ENCODE assay signal across 23 mouse cellular contexts in genomic region chr1:177616335-177617239, GRCm38 (mm10).
DNase-seq lines count a peak whose midpoint lies in the region; ATAC-seq and TF ChIP-seq lines count a peak whose summit lies in the region.
"Had no signal": no experiment of that assay in that cellular context is flagged by ENCODE, and none has a peak within 500 bp of the region (broad histone marks: within the 10 kb centered on the region; RNA-seq: fewer than 3 reads in every experiment).

No protein-coding gene starts in this region.

- no peak overlapping the region for H3K4me2 ChIP-seq in liver, postnatal 0 days (ENCODE audit: low read depth, low read length)
- peak overlapping the region; percentile 24 for H3K4me2 ChIP-seq in liver, embryonic 12.5 days
- no peak overlapping the region for H3K4me2 ChIP-seq in intestine, embryonic 16.5 days (ENCODE audit: low read depth, low read length)
- H3K4me2 ChIP-seq: forebrain, embryonic 15.5 days; heart, embryonic 12.5 days; hindbrain, embryonic 12.5 days; lung, embryonic 15.5 days; midbrain, embryonic 13.5 days had no signal

- TF ChIP-seq CTCF in liver, postnatal 0 days (IDR thresholded peaks at IDR 0.05; ENCODE audit: low read depth): no peak
- no peak for TF ChIP-seq CTCF in MEL (IDR thresholded peaks at IDR 0.05 in 2 of 3, conservative IDR thresholded peaks at IDR 0.05 in 1 of 3; ENCODE audit: control insufficient read depth in 1 of 3, insufficient read depth in 1 of 3, low read depth in 2 of 3, low read length in 3 of 3, poor library complexity in 1 of 3, severe bottlenecking in 1 of 3)

- H3K4me1 ChIP-seq in liver, postnatal 0 days (ENCODE audit: insufficient read depth): no peaks in the 10 kb centered on the region
- peaks cover 0 to 7% of the 10 kb centered on the region in 2 experiments; a peak in 1 of 4 replicates for H3K4me1 ChIP-seq in MEL (ENCODE audit: control insufficient read depth in 1 of 2, insufficient read depth in 2 of 2, low read length in 2 of 2)
- H3K4me1 ChIP-seq in liver, embryonic 12.5 days: peaks cover 21% of the 10 kb centered on the region
- no peaks in the 10 kb centered on the region for H3K4me1 ChIP-seq in intestine, embryonic 16.5 days (ENCODE audit: control insufficient read depth, insufficient read depth, low read length)

- no peak for TF ChIP-seq EP300 in liver, postnatal 0 days (IDR thresholded peaks at IDR 0.05; ENCODE audit: low read depth)
- TF ChIP-seq EP300 in MEL (IDR thresholded peaks at IDR 0.05; ENCODE audit: low read depth in 1 of 2, low read length in 2 of 2): peak; percentile 69 to 76

- no peaks in the 10 kb centered on the region for H3K9me3 ChIP-seq in liver, postnatal 0 days (ENCODE audit: low read length)
- H3K9me3 ChIP-seq in MEL (replicated peaks; ENCODE audit: insufficient read depth, low read length): no peaks in the 10 kb centered on the region
- no peaks in the 10 kb centered on the region for H3K9me3 ChIP-seq in liver, embryonic 12.5 days (replicated peaks)
- no peaks in the 10 kb centered on the region for H3K9me3 ChIP-seq in intestine, embryonic 16.5 days (ENCODE audit: control insufficient read depth, low read length)
- H3K9me3 ChIP-seq: embryonic facial prominence, embryonic 10.5 days; forebrain, embryonic 15.5 days; heart, embryonic 12.5 days; hindbrain, embryonic 12.5 days; lung, embryonic 15.5 days; midbrain, embryonic 13.5 days had no signal

- TF ChIP-seq POLR2A in MEL (IDR thresholded peaks at IDR 0.05; ENCODE audit: control insufficient read depth in 1 of 2, insufficient read depth in 1 of 2, low read depth in 1 of 2, low read length in 2 of 2, poor library complexity in 1 of 2): no peak

- H3K9ac ChIP-seq in liver, postnatal 0 days (replicated peaks): no peak overlapping the region
- peak overlapping the region; percentile 0; the same call in 1 of the 2 replicates for H3K9ac ChIP-seq in MEL (ENCODE audit: control insufficient read depth, low read depth, low read length, poor library complexity, severe bottlenecking)
- H3K9ac ChIP-seq in liver, embryonic 12.5 days: no peak overlapping the region
- H3K9ac ChIP-seq in intestine, embryonic 16.5 days (ENCODE audit: low read depth, low read length): no peak overlapping the region
- H3K9ac ChIP-seq: forebrain, embryonic 15.5 days; heart, embryonic 12.5 days; hindbrain, embryonic 12.5 days; lung, embryonic 15.5 days; midbrain, embryonic 13.5 days had no signal

- TF ChIP-seq RAD21 in MEL (IDR thresholded peaks at IDR 0.05; ENCODE audit: low read depth, low read length): no peak

- H3K79me2 ChIP-seq in MEL (ENCODE audit: control insufficient read depth, insufficient read depth, low read length, poor library complexity): no peaks in the 10 kb centered on the region

- H3K27ac ChIP-seq in liver, postnatal 0 days (ENCODE audit: low read depth): no peak overlapping the region
- H3K27ac ChIP-seq in MEL (ENCODE audit: control insufficient read depth, low read depth, low read length): peak overlapping the region; percentile 36
- H3K27ac ChIP-seq in liver, embryonic 12.5 days: peak overlapping the region; percentile 67
- no peak overlapping the region for H3K27ac ChIP-seq in intestine, embryonic 16.5 days (ENCODE audit: low read length)
- H3K27ac ChIP-seq: embryonic facial prominence, embryonic 10.5 days; forebrain, embryonic 15.5 days; hindbrain, embryonic 12.5 days; left cerebral cortex, adult 2 months; lung, embryonic 15.5 days; midbrain, embryonic 13.5 days had no signal

- no peak for ATAC-seq in liver, postnatal 0 days
- peak; percentile 79 for ATAC-seq in liver, embryonic 12.5 days
- peak; percentile 81 for ATAC-seq in megakaryocyte-erythroid progenitor cell, adult 5-6 weeks (replicated peaks; ENCODE audit: low FRiP score, low TSS enrichment, poor library complexity, severe bottlenecking)
- no peak for ATAC-seq in intestine, embryonic 16.5 days
- ATAC-seq: forebrain, embryonic 15.5 days; midbrain, embryonic 13.5 days had no signal

- 64% methylated on average over 24 of the region's 24 CpGs for whole genome bisulfite sequencing in liver, postnatal 0 days (ENCODE audit: insufficient replicate concordance)
- 43% methylated on average over 24 of the region's 24 CpGs for WGBS in liver, embryonic 12.5 days (ENCODE audit: insufficient replicate concordance)
- 85% methylated on average over 24 of the region's 24 CpGs for WGBS in intestine, embryonic 16.5 days

- H3K36me3 ChIP-seq in liver, postnatal 0 days (replicated peaks; ENCODE audit: insufficient read depth, low read length): no peaks in the 10 kb centered on the region
- peaks cover 0 to 7% of the 10 kb centered on the region in 2 experiments; a peak in 1 of 4 replicates for H3K36me3 ChIP-seq in MEL (ENCODE audit: control insufficient read depth in 1 of 2, insufficient read depth in 2 of 2, low read length in 2 of 2)
- H3K36me3 ChIP-seq in liver, embryonic 12.5 days: no peaks in the 10 kb centered on the region
- H3K36me3 ChIP-seq in intestine, embryonic 16.5 days (ENCODE audit: control insufficient read depth, insufficient read depth, low read length): no peaks in the 10 kb centered on the region
- H3K36me3 ChIP-seq: embryonic facial prominence, embryonic 10.5 days; forebrain, embryonic 15.5 days; heart, embryonic 12.5 days; hindbrain, embryonic 12.5 days; lung, embryonic 15.5 days; midbrain, embryonic 13.5 days had no signal

- no peaks in the 10 kb centered on the region for H3K27me3 ChIP-seq in liver, postnatal 0 days (ENCODE audit: insufficient read depth, low read length)
- no peaks in the 10 kb centered on the region for H3K27me3 ChIP-seq in MEL (ENCODE audit: control insufficient read depth in 1 of 2, insufficient read depth in 2 of 2, low read length in 2 of 2)
- no peaks in the 10 kb centered on the region for H3K27me3 ChIP-seq in liver, embryonic 12.5 days (replicated peaks)
- no peaks in the 10 kb centered on the region for H3K27me3 ChIP-seq in intestine, embryonic 16.5 days (replicated peaks; ENCODE audit: control insufficient read depth, insufficient read depth, low read length)
- H3K27me3 ChIP-seq: forebrain, embryonic 15.5 days; heart, embryonic 12.5 days; lung, embryonic 15.5 days; midbrain, embryonic 13.5 days had no signal

- peak; percentile 15 for DNase-seq in liver
- DNase-seq in liver, postnatal 0 days: no peak
- DNase-seq in MEL (ENCODE audit: low read depth, low spot score): peak; percentile 80
- DNase-seq in cerebellum, postnatal 10 days: no peak
- DNase-seq: adrenal gland, postnatal 36 days; cerebellum, adult 11 months; cerebellum, adult 9-11 months; heart, postnatal 10 days; kidney, postnatal 25 days; layer of hippocampus, adult 9-11 months; lung, postnatal 4 days; right cerebral cortex, postnatal 14 days; thymus, postnatal 14 days had no signal

- no peak overlapping the region for H3K4me3 ChIP-seq in liver, postnatal 0 days (ENCODE audit: low read depth, low read length)
- H3K4me3 ChIP-seq in MEL (ENCODE audit: control insufficient read depth in 1 of 2, insufficient read depth in 1 of 2, low read depth in 2 of 2, low read length in 2 of 2): peak overlapping the region; percentile 27 to 41
- H3K4me3 ChIP-seq in liver, embryonic 12.5 days: no peak overlapping the region
- H3K4me3 ChIP-seq in intestine, embryonic 16.5 days (ENCODE audit: low read length): no peak overlapping the region
- H3K4me3 ChIP-seq: embryonic facial prominence, embryonic 10.5 days; forebrain, embryonic 15.5 days; heart, embryonic 12.5 days; hindbrain, embryonic 12.5 days; left cerebral cortex, adult 2 months; lung, embryonic 15.5 days; midbrain, embryonic 13.5 days had no signal

TF ChIP-seq in MEL, 35 proteins besides CTCF, POLR2A, EP300 and RAD21:
- TF ChIP-seq TCF12 (IDR thresholded peaks at IDR 0.05; ENCODE audit: low read depth, low read length) (peak; percentile 69; the same call in 1 of the 2 replicates), NRF1 (IDR thresholded peaks at IDR 0.05; ENCODE audit: insufficient read depth, low read depth, low read length, poor library complexity, severe bottlenecking) (peak; percentile 72), MAZ (IDR thresholded peaks at IDR 0.05; ENCODE audit: low read depth, low read length) (no peak), RCOR1 (IDR thresholded peaks at IDR 0.05; ENCODE audit: low read depth, low read length) (0 out of 2 replicates have a peak, but pooled peaks have one; percentile 30), ZKSCAN1 (IDR thresholded peaks at IDR 0.05; ENCODE audit: low read depth, low read length) (no peak), E2F4 (IDR thresholded peaks at IDR 0.05; ENCODE audit: borderline replicate concordance, low read depth, low read length) (no peak), CHD1 (IDR thresholded peaks at IDR 0.05; ENCODE audit: low read depth, low read length) (no peak), GATA1 (IDR thresholded peaks at IDR 0.05; ENCODE audit: low read depth, low read length) (peak; percentile 79), TAL1 (IDR thresholded peaks at IDR 0.05; ENCODE audit: low read length) (no peak), GABPA (IDR thresholded peaks at IDR 0.05; ENCODE audit: low read depth, low read length) (no peak), MAX (IDR thresholded peaks at IDR 0.05; ENCODE audit: low read length) (peak; percentile 38; the same call in 1 of the 2 replicates), ZNF384 (IDR thresholded peaks at IDR 0.05; ENCODE audit: low read depth, low read length) (no peak), MYC (IDR thresholded peaks at IDR 0.05; ENCODE audit: low read depth, low read length) (peak; percentile 70; the same call in 1 of the 2 replicates), TBP (IDR thresholded peaks at IDR 0.05; ENCODE audit: low read depth, low read length) (no peak), JUND (IDR thresholded peaks at IDR 0.05; ENCODE audit: low read depth, low read length) (no peak), MAFK (IDR thresholded peaks at IDR 0.05; ENCODE audit: borderline replicate concordance, low read depth, low read length) (no peak), MEF2A (IDR thresholded peaks at IDR 0.05; ENCODE audit: extremely low read depth, insufficient replicate concordance, low read depth, low read length, poor library complexity, severe bottlenecking) (no peak), POLR2AphosphoS2 (IDR thresholded peaks at IDR 0.05; ENCODE audit: low read length) (no peak), SIN3A (IDR thresholded peaks at IDR 0.05; ENCODE audit: low read length) (peak; percentile 45; the same call in 1 of the 2 replicates), UBTF (IDR thresholded peaks at IDR 0.05; ENCODE audit: borderline replicate concordance, insufficient read depth, low read depth, low read length) (no peak), MXI1 (IDR thresholded peaks at IDR 0.05; ENCODE audit: low read depth, low read length) (0 out of 2 replicates have a peak, but pooled peaks have one; percentile 13)

Comparison
In these comparisons a context has a peak if more than half of its experiments do, and no peak if none do; other contexts are left out.
1. DNase-seq: peak in liver (single experiment) and MEL (single experiment); none in liver, postnatal 0 days (single experiment) and cerebellum, postnatal 10 days (0 of 2).
2. ATAC-seq: peak in liver, embryonic 12.5 days (single experiment) and megakaryocyte-erythroid progenitor cell, adult 5-6 weeks (single experiment); none in liver, postnatal 0 days (single experiment) and intestine, embryonic 16.5 days (single experiment).
3. H3K27ac ChIP-seq: peak in MEL (single experiment) and liver, embryonic 12.5 days (single experiment); none in liver, postnatal 0 days (single experiment) and intestine, embryonic 16.5 days (single experiment).
4. H3K4me3 ChIP-seq: peak in MEL (2 of 2); none in liver, postnatal 0 days (single experiment), liver, embryonic 12.5 days (single experiment) and intestine, embryonic 16.5 days (single experiment).